Mouse (Mus musculus) hindbrain, embryonic 11.5 days (tissue): ENCODE measurements around the gene Cabp4. TPM values are rescaled to one million over a fixed set of nuclear protein-coding genes. Genes with fewer than 3 reads are reported as not detected.

Source experiments
- ATAC-seq: fragments of 200-750 bp; cut with Nextera tagmentation; 2 replicates; pipeline ENCODE4 v1.8.0; 2017; ENCODE audit warnings: mild to moderate bottlenecking, moderate TSS enrichment, moderate library complexity; ENCODE audit not compliant: low FRiP score
- DNase-seq: peaks from one replicate; pipeline ENCODE4 v3.0.0-alpha.2; 2015; ENCODE audit warnings: low spot score
- H3K27ac ChIP-seq: fragments of 300-500 bp; sonication (generic); 2 replicates; pipeline ENCODE4 v1.5.1; 2014; ENCODE audit warnings: mild to moderate bottlenecking, low read depth, low read length
- H3K27me3 ChIP-seq: fragments of 300-500 bp; sonication (generic); 2 replicates; pipeline ENCODE4 v1.6.1; 2014; ENCODE audit warnings: mild to moderate bottlenecking, low read length, moderate library complexity, mixed read lengths; ENCODE audit not compliant: control insufficient read depth, insufficient read depth
- H3K36me3 ChIP-seq: fragments of 300-500 bp; sonication (generic); 2 replicates; pipeline ENCODE4 v1.6.1; 2014; ENCODE audit warnings: mild to moderate bottlenecking, low read length, moderate library complexity, mixed read lengths; ENCODE audit not compliant: control insufficient read depth, insufficient read depth
- H3K4me1 ChIP-seq: fragments of 300-500 bp; sonication (generic); replicated peaks from 2 replicates; pipeline ENCODE4 v1.6.1; 2014; ENCODE audit warnings: low read length, mixed read lengths; ENCODE audit not compliant: control insufficient read depth, insufficient read depth
- H3K4me2 ChIP-seq: fragments of 300-500 bp; sonication (generic); replicated peaks from 2 replicates; pipeline ENCODE4 v1.6.1; 2014; ENCODE audit warnings: mild to moderate bottlenecking, low read depth, low read length
- H3K4me3 ChIP-seq: fragments of 300-500 bp; sonication (generic); 2 replicates; pipeline ENCODE4 v1.5.1; 2014; ENCODE audit warnings: low read depth, low read length
- H3K9ac ChIP-seq: fragments of 300-500 bp; sonication (generic); 2 replicates; pipeline ENCODE4 v1.6.1; 2014; ENCODE audit warnings: low read depth, low read length
- H3K9me3 ChIP-seq: fragments of 300-500 bp; sonication (generic); 2 replicates; pipeline ENCODE4 v1.6.1; 2016; ENCODE audit warnings: low read length; ENCODE audit not compliant: control insufficient read depth
- WGBS: fragments of 180-500 bp; shearing (Covaris S2); extraction: QIAGEN DNeasy Blood & Tissue Kit; methylation state at CpG from one replicate; pipeline ENCODE4 v1.1.7; 2014; 5-methylcytosine and 5-hydroxymethylcytosine counted together
- polyA plus RNA-seq: library from polyadenylated mRNA; unstranded; fragments of >200 nt; fragmentation: Nextera tagmentation; extraction: Ambion mirVana; gene quantifications from 2 replicates; pipeline ENCODE4 v1.2.1, GENCODE M21; 2014

The Cabp4 gene
- polyA plus RNA-seq, 1 experiment from 2014 or later, result not detected

GRCm38 (mm10) chr19:4093772-4094171 lies 50.1 kb downstream of the Cabp4 start:
- 71% methylated on average over 7 of the region's 7 CpGs for WGBS
- H3K4me2 ChIP-seq, result no peak overlapping the region
- H3K27ac ChIP-seq, result no peak overlapping the region
- peaks cover 1% of the 10 kb centered on the region; the same call in 1 of the 2 replicates for H3K4me1 ChIP-seq
- no peak for DNase-seq
- no peaks in the 10 kb centered on the region for H3K9me3 ChIP-seq
- no peak overlapping the region for H3K9ac ChIP-seq
- no peaks in the 10 kb centered on the region for H3K36me3 ChIP-seq
- no peak for ATAC-seq
- no peaks in the 10 kb centered on the region for H3K27me3 ChIP-seq
- H3K4me3 ChIP-seq, result no peak overlapping the region

- 86% methylated on average over 3 of the region's 3 CpGs for WGBS
- no peak overlapping the region for H3K27ac ChIP-seq
- no peak for ATAC-seq
Observed at GRCm38 (mm10) chr19:4092750-4093149, 51.1 kb downstream of the Cabp4 start.

GRCm38 (mm10) chr19:4091383-4091782 lies 52.5 kb downstream of the Cabp4 start:
- Histone ChIP-seq H3K4me2 (no peak overlapping the region), H3K27me3 (no peaks in the 10 kb centered on the region), H3K9ac (no peak overlapping the region), H3K27ac (no peak overlapping the region), H3K4me1 (no peaks in the 10 kb centered on the region), H3K9me3 (no peaks in the 10 kb centered on the region), H3K36me3 (no peaks in the 10 kb centered on the region), H3K4me3 (no peak overlapping the region)
- 67% methylated on average over 2 of the region's 2 CpGs for WGBS
- ATAC-seq, result no peak
- no peak for DNase-seq

More at GRCm38 (mm10) chr19:4092750-4093149, 51.1 kb downstream of the Cabp4 start:
- H3K4me3 ChIP-seq, result no peak overlapping the region
- no peaks in the 10 kb centered on the region for H3K9me3 ChIP-seq
- H3K4me2 ChIP-seq, result no peak overlapping the region
- H3K36me3 ChIP-seq, result no peaks in the 10 kb centered on the region
- no peak overlapping the region for H3K9ac ChIP-seq
- DNase-seq, result no peak
- no peaks in the 10 kb centered on the region for H3K27me3 ChIP-seq
- no peaks in the 10 kb centered on the region for H3K4me1 ChIP-seq

- ATAC-seq, result no peak
- no peak for DNase-seq
- Histone ChIP-seq H3K4me3 (no peak overlapping the region), H3K9me3 (no peaks in the 10 kb centered on the region), H3K9ac (no peak overlapping the region), H3K27me3 (no peaks in the 10 kb centered on the region), H3K36me3 (no peaks in the 10 kb centered on the region), H3K4me2 (no peak overlapping the region), H3K27ac (no peak overlapping the region), H3K4me1 (no peaks in the 10 kb centered on the region)
- WGBS, result 88% methylated on average over 3 of the region's 3 CpGs
Observed at GRCm38 (mm10) chr19:4090446-4090845, 53.4 kb downstream of the Cabp4 start.

GRCm38 (mm10) chr19:4089128-4089527 lies 54.7 kb downstream of the Cabp4 start:
- WGBS, result 85% methylated on average over 6 of the region's 6 CpGs
- ATAC-seq (no peak), DNase-seq (no peak)
- H3K9me3 ChIP-seq, result no peaks in the 10 kb centered on the region
- H3K4me1 ChIP-seq, result no peaks in the 10 kb centered on the region
- H3K36me3 ChIP-seq, result no peaks in the 10 kb centered on the region
- H3K9ac ChIP-seq, result no peak overlapping the region
- H3K27me3 ChIP-seq, result no peaks in the 10 kb centered on the region
- H3K27ac ChIP-seq, result no peak overlapping the region
- no peak overlapping the region for H3K4me2 ChIP-seq
- no peak overlapping the region for H3K4me3 ChIP-seq

- H3K4me3 ChIP-seq, result no peak overlapping the region
- H3K27ac ChIP-seq, result no peak overlapping the region
- no peak overlapping the region for H3K9ac ChIP-seq
- H3K27me3 ChIP-seq, result no peaks in the 10 kb centered on the region
- ATAC-seq, result no peak
- 55% methylated on average over 5 of the region's 5 CpGs for WGBS
- no peaks in the 10 kb centered on the region for H3K4me1 ChIP-seq
- DNase-seq, result no peak
- H3K4me2 ChIP-seq, result no peak overlapping the region
- no peaks in the 10 kb centered on the region for H3K9me3 ChIP-seq
- no peaks in the 10 kb centered on the region for H3K36me3 ChIP-seq
Observed at GRCm38 (mm10) chr19:4088146-4088545, 55.7 kb downstream of the Cabp4 start.

GRCm38 (mm10) chr19:4087090-4087489 lies 56.7 kb downstream of the Cabp4 start:
- DNase-seq, result no peak
- Histone ChIP-seq H3K4me3 (no peak overlapping the region), H3K4me2 (no peak overlapping the region), H3K9me3 (no peaks in the 10 kb centered on the region), H3K9ac (no peak overlapping the region), H3K27me3 (no peaks in the 10 kb centered on the region), H3K27ac (no peak overlapping the region), H3K4me1 (no peaks in the 10 kb centered on the region), H3K36me3 (no peaks in the 10 kb centered on the region)
- no peak for ATAC-seq
- 88% methylated on average over 5 of the region's 5 CpGs for WGBS

- Histone ChIP-seq H3K4me3 (no peak overlapping the region), H3K4me1 (no peaks in the 10 kb centered on the region), H3K4me2 (no peak overlapping the region), H3K9me3 (no peaks in the 10 kb centered on the region), H3K36me3 (no peaks in the 10 kb centered on the region), H3K27me3 (no peaks in the 10 kb centered on the region), H3K9ac (no peak overlapping the region), H3K27ac (no peak overlapping the region)
- DNase-seq, result no peak
- 91% methylated on average over 15 of the region's 15 CpGs for WGBS
- no peak for ATAC-seq
Observed at GRCm38 (mm10) chr19:4086156-4086555, 57.7 kb downstream of the Cabp4 start.
